Mouse (Mus musculus) ES-E14 (cell line): ENCODE results near the gene Gper1. TPM values are rescaled to one million over a fixed set of nuclear protein-coding genes. Genes with fewer than 3 reads are reported as not detected.

Source experiments
- DNase-seq: peaks from one replicate; pipeline ENCODE4 v3.0.0-alpha.2; 2013; ENCODE audit warnings: low read depth, low spot score
- H3K27ac ChIP-seq: 2 replicates; pipeline ENCODE4 v1.5.1; 2012; ENCODE audit warnings: low read depth, mild to moderate bottlenecking, low read length, moderate library complexity, mixed read lengths; ENCODE audit not compliant: poor library complexity, insufficient read depth, severe bottlenecking
- H3K36me3 ChIP-seq: 2 replicates; pipeline ENCODE4 v1.6.1; 2012; ENCODE audit warnings: mild to moderate bottlenecking, low read length, moderate library complexity, mixed read lengths; ENCODE audit not compliant: control insufficient read depth, poor library complexity, insufficient read depth, severe bottlenecking
- H3K4me1 ChIP-seq, 2 experiments: fragments of 150-350 bp in 1 of 2; sonication (generic) in 1 of 2; 2 replicates each; pipeline ENCODE4 v1.6.1; 2012; ENCODE audit warnings: low read length in 2 of 2, mild to moderate bottlenecking in 1 of 2, mixed read lengths in 1 of 2; ENCODE audit not compliant: control insufficient read depth in 2 of 2, insufficient read depth in 2 of 2, poor library complexity in 1 of 2
- H3K4me3 ChIP-seq, 2 experiments: fragments of 150-350 bp in 1 of 2; sonication (generic) in 1 of 2; 2 replicates each; pipeline ENCODE4 v1.5.1; 2012; ENCODE audit warnings: low read length in 2 of 2, low read depth in 1 of 2, mild to moderate bottlenecking in 1 of 2, mixed read lengths in 1 of 2; ENCODE audit not compliant: insufficient read depth in 1 of 2, poor library complexity in 1 of 2, severe bottlenecking in 1 of 2
- H3K9ac ChIP-seq: 2 replicates; pipeline ENCODE4 v1.6.1; 2012; ENCODE audit warnings: low read depth, mild to moderate bottlenecking, low read length, mixed read lengths; ENCODE audit not compliant: poor library complexity, insufficient read depth, severe bottlenecking
- H3K9me3 ChIP-seq: fragments of 150-350 bp; sonication (generic); 2 replicates; pipeline ENCODE4 v1.6.1; 2012; ENCODE audit warnings: low read depth, mild to moderate bottlenecking, low read length; ENCODE audit not compliant: control insufficient read depth, insufficient read depth
- CHD2 ChIP-seq: IDR thresholded peaks from 2 replicates; pipeline ENCODE4 v1.6.1; 2014; ENCODE audit warnings: mild to moderate bottlenecking, low read depth, low read length, inconsistent platforms
- HCFC1 ChIP-seq: IDR thresholded peaks from 2 replicates; pipeline ENCODE4 v1.6.1; 2012; ENCODE audit warnings: low read length, inconsistent platforms, borderline replicate concordance; ENCODE audit not compliant: insufficient read depth
- MAFK ChIP-seq: IDR thresholded peaks from 2 replicates; pipeline ENCODE4 v1.6.1; 2014; ENCODE audit warnings: mild to moderate bottlenecking, low read depth, low read length, inconsistent platforms; ENCODE audit not compliant: insufficient read depth
- ZC3H11A ChIP-seq: IDR thresholded peaks from 2 replicates; pipeline ENCODE4 v1.6.1; 2012; ENCODE audit warnings: low read depth, mild to moderate bottlenecking, inconsistent platforms, low read length, borderline replicate concordance
- ZNF384 ChIP-seq: IDR thresholded peaks from 2 replicates; pipeline ENCODE4 v1.6.1; 2012; ENCODE audit warnings: low read depth, low read length, inconsistent platforms
- in situ Hi-C, 2 experiments: fragments of 600-800 bp; cut with MboI; formaldehyde crosslinking; loops; one replicate each; pipeline ENCODE4 v1.15.1; 2025; ENCODE audit warnings: low sequenced_read_pairs in 2 of 2, inconsistent platforms in 1 of 2; ENCODE audit not compliant: unreplicated experiment in 2 of 2
- total RNA-seq: library from RNA; depleted of rRNA; stranded (reverse); fragments of 300-350 nt; gene quantifications from 2 replicates; pipeline ENCODE4 v1.2.3, GENCODE M21; 2012; rRNA removed

Gene Gper1
- total RNA-seq, 1 experiment: 0.27 TPM

DNA sequence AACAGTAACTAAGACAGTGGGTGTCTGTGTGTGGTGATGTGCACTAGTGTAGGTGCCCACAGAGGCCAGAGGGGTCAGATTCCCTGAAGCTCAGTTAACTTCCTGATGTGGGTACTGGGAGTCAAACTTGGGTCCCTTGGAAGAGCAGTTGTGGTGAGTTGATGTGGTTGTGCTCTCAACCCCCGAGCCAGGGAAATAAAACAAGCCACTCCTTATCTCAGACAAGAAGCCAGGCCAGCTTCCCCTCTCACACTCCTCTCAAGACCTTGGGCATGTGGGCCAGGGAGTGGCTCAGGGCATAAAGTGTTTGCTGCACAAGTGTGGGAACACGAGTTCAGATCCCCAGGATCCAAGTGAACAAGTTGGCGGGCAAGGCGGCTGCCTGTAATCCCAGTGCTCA is 43.9 kb downstream of the Gper1 start:
- Histone ChIP-seq H3K9me3 (no peaks in the 10 kb centered on the region), H3K4me1 (no peaks in the 10 kb centered on the region), H3K36me3 (no peaks in the 10 kb centered on the region), H3K27ac (no peak overlapping the region), H3K4me3 (no peak overlapping the region), H3K9ac (no peak overlapping the region)
- no peak for DNase-seq
- TF ChIP-seq HCFC1: no peak
- no peak for TF ChIP-seq MAFK
- no peak for TF ChIP-seq ZC3H11A
- no peak for TF ChIP-seq ZNF384
- TF ChIP-seq CHD2: no peak
- in situ Hi-C loops: no loop called here

DNA sequence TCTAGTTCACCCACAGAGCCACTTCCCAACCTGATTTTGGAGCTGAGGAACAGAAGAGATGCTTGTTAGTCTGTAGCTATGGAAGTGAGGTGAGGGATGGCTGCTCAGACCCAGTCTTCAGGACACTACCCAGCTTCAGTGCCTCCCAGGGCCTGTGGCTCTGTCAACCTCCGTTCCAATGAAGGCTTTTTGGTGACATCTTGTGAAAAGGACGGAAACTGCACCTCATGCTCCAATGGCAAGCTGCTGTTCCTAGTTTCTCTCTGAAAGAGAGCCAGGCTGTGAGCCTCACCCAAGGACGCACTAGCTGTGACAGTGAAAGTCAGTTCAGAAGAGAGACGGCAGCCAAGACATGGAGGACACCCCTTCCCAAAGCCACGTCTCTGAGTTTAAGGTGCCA is 45.0 kb downstream of the Gper1 start:
- H3K36me3 ChIP-seq: peaks cover 12% of the 10 kb centered on the region
- in situ Hi-C loops: no loop called here
- DNase-seq: no peak
- H3K4me3 ChIP-seq: no peak overlapping the region
- no peak overlapping the region for H3K9ac ChIP-seq
- H3K4me1 ChIP-seq: no peaks in the 10 kb centered on the region
- H3K27ac ChIP-seq: no peak overlapping the region
- TF ChIP-seq ZC3H11A (no peak), ZNF384 (no peak), HCFC1 (no peak), CHD2 (no peak), MAFK (no peak)
- H3K9me3 ChIP-seq: no peaks in the 10 kb centered on the region

DNA sequence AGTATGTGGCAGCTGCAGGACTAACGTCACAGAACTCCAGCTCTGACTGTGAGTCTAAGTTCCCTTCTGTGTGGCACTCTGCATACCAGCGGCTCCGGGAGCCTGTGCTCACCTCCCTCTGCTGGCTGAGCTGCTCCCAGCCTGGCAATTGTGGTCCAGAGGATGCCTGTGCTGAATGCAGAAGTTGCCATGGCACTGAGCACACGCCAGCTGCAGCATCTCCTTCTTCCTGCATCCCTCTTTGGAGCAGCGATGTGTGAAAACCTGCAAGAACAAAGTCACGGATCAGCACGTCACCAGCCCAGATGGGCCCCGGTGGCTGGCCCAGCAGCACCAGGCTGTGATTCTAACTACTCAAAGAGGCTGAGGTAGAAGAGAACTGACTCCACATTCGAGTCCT is 51.8 kb downstream of the Gper1 start:
- Histone ChIP-seq H3K36me3 (peaks cover 61% of the 10 kb centered on the region), H3K9ac (no peak overlapping the region), H3K4me1 (no peaks in the 10 kb centered on the region), H3K4me3 (no peak overlapping the region), H3K27ac (no peak overlapping the region), H3K9me3 (no peaks in the 10 kb centered on the region)
- TF ChIP-seq ZC3H11A (no peak), ZNF384 (no peak), HCFC1 (no peak), MAFK (no peak), CHD2 (no peak)
- in situ Hi-C loops: no loop called here
- no peak for DNase-seq

Other genes starting within 250 kb of the Gper1 start
- gene Sun1, start 222.5 kb upstream of the Gper1 start, total RNA-seq: 183 and 289 TPM in 2 replicates
- 140 and 149 TPM in 2 replicates for gene Get4, start 170.8 kb upstream of the Gper1 start, total RNA-seq
- gene Adap1, start 97.5 kb upstream of the Gper1 start, total RNA-seq: 65.0 and 72.4 TPM in 2 replicates
- 19.1 and 26.6 TPM in 2 replicates for gene Cox19, start 71.7 kb upstream of the Gper1 start, total RNA-seq
- gene Cyp2w1, start 70.5 kb upstream of the Gper1 start, total RNA-seq: not detected in 2 replicates
- 1.1 and 1.3 TPM in 2 replicates for gene Gpr146, start 45.5 kb upstream of the Gper1 start, total RNA-seq
- 0.49 and 1.0 TPM in 2 replicates for gene C130050O18Rik, start 17.9 kb upstream of the Gper1 start, total RNA-seq
- 29.5 and 32.6 TPM in 2 replicates for gene 3110082I17Rik, start 37.4 kb downstream of the Gper1 start, total RNA-seq
- gene Zfand2a, start 61.4 kb downstream of the Gper1 start, total RNA-seq: 9.6 and 17.4 TPM in 2 replicates
- 0.16 TPM in 1 of 2 replicates, not detected in the other for gene Uncx, start 120.3 kb downstream of the Gper1 start, total RNA-seq